Mouse (Mus musculus) erythroblast, adult 5-6 weeks (primary cell): ENCODE measurements around the gene Itga1. TPM values are rescaled to one million over a fixed set of nuclear protein-coding genes. Genes with fewer than 3 reads are reported as not detected.

Source experiments
- ATAC-seq: replicated peaks from 2 replicates; pipeline ENCODE4 v1.8.0; 2016; ENCODE audit warnings: moderate number of reproducible peaks, mild to moderate bottlenecking, moderate TSS enrichment, inconsistent platforms; ENCODE audit not compliant: poor library complexity, low FRiP score, severe bottlenecking
- total RNA-seq, 2 experiments: library from RNA; stranded (forward) in 1 of 2; stranded (reverse) in 1 of 2; fragments of 150-400 nt in 1 of 2; fragments of 200-764, 138-1000 nt in 1 of 2; gene quantifications; 2 replicates each; pipeline versions ENCODE4 v1.2.3 to v1.2.4; 2015 to 2017; ENCODE audit warnings: low replicate concordance in 2 of 2

Gene Itga1
- total RNA-seq, 2 experiments from 2014 or later, result 2.2 to 5.2 TPM

DNA sequence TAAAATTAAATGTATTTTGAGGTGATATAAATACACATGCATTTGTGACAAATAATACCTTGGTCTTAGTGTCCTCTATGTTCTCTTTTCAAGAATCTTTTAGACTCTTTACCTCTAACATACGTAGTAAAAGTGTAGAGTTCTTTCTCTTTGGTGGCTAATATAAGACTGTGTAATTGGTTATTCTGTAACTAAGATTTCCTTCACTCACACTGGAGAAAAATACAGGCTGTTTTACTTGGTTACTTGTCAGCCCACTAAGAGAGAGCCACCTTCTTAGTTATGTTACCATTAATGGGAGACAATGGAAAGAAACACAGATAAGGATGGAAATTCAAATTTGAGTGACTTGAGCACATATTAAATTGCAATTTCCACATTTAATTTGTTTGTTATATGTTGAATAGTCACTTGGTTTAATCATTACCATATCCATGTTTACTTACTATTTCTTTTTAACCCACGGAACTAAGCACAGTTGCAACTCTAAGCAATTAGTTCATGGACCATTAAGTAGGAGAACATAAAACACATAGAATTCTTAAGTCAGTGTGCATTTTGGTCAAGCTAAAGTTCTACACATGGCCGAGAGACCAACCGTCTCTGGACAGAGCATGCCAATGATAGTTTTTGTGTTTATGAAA, 34.3 kb downstream of the Itga1 start:
- no peak for ATAC-seq

DNA sequence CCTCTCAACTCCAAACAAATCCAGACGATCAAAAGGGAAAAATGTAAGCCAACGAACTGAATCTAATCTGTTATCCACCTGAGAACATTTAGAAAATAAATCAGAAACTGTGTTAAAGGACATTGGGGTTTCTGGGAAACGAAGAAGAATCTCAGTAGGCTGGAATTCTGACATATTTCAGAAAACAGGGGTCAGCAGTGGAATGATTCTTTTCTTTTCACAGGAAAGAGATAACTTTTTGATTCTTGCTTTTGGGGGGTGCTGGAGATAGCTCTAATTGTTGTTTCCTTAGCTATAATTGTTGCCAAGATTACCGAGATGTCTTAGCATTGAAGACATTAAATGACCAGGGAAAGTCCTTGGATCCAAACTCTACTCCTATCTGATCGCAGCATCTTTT, 44.2 kb downstream of the Itga1 start:
- ATAC-seq, result no peak

DNA sequence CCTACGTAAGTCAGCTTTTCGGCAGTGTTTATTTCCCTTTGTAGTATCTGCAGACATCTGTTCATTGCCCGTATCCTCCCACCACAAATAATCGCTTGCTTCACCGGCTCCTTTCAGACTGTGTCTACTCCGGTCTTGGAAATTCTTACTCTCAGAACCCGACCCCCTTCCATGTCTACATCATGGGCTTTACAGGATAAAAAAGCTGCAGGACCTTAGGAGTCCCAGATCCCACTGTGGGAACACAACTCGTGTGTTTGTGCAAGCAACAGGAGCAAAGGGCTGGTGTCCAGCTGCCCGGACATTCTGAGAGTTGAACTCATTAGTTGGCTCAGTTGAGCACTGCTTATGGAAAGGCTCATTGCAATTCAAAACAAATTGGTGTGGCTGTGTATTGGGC, 47.0 kb downstream of the Itga1 start:
- ATAC-seq, result no peak

DNA sequence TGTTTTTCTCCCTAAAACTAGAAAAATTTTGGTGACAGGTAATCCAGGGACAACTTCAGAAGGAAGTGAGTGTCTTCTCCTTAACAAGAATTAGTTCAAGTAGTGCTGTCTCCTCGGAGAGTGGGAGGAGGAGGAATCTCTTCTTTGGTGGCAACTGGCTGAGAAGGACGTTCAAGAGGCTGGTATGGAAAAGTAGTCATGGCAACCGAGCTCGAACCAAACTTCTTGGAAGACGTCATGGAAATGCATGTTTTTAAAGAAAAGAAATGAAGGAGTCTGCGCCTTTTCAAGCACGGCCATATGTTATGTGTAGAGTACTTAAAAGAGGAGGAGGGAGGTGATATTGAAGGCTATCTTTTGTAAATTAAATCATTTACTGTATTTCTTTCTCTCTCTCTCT, 49.2 kb downstream of the Itga1 start:
- no peak for ATAC-seq

DNA sequence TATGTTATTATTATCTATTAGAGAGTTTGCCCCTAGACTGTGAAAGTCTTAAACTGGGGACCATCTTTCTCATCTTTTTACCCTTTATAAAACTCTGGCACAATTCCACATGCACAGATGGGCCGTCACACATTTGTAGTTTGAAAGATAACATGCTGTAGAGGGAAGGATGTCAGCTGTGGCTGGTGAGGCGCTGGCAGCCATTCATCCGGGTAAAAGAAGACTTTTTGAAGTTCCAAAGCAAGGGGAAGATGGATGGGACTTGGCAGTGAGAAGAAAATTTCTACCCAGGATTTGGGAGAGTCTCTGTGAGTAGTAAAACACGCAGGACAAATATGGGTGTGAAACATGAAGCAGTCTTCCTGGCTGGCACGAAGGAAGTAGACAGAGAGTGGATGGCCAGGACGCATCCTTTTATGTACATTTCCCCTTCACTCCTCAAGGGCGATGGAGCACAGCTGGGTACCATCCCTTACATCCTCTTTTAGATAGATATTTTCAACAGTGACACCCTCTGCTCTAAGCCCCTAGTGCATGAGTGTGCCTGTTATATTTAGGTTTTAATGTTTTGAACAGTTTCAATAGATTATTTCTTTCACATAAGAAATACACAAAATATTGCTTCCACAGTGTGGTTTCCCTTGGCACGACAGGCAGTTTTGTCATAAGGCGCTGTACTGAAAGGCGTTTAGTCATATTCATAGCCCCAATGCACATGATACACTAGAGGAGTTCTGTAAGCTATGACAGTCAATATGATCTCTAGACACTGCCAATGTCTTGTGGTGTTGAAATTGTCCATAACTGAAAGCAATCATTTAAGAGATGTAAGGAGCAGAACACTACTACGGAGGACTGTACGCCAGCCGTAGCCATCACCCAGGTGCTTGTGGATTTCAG, 50.9 kb downstream of the Itga1 start:
- no peak for ATAC-seq

DNA sequence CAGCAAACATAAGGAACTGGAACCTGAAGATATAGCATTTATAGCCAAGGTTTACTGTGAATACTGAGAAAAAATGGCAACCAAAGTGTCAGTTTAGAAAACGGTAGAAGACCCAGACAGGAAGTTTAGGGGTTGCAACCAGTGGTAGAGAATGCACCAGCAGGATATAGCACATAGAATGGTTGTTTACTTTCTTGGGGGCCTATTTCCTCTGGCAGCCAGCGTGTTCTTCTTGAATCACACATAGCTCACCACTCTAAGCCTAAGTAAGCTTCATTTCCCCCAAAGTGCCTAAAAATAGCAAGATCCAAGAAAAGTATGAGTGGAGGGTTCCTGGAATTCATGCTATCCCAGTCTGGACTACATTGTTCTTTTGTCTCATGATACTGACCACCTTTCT, 59.1 kb downstream of the Itga1 start:
- ATAC-seq, result no peak

DNA sequence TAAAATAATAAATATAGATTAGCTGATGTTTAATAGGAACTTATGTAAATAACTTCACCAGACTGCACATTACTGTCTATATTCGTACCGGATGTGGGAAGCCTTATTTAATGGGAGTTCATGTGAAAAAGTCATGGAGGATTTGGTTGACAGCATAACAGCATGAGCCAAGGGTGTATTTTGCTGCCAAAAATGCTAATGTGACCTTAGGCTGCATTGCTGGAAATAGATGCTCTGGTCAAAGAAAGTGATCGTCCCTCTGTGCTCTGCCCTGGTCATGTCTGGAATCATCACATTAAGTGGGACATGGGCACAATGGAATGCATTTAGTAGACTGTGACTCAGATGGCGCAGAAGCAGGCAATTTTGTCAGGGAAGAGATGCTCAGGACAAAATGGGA, 64.5 kb downstream of the Itga1 start:
- ATAC-seq, result no peak

DNA sequence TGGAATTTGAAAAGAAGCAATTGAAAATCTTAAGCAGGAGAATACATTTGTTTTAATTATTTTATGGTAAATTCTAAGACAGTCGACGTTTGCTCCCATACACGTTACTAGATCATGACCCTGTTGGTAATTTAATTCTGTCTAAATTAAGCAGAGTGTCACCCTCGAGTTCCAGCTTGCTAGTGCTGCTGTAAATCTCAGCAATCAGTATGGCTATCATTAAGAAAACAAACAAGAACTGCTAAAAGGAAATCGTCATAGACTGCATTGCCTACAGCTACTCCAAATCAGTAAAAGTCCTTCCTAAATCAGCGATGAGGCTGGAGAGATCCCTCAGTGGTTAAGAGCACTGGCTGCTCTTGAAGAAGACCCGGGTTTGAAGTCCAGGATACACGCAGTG, 66.4 kb downstream of the Itga1 start:
- ATAC-seq, result no peak

DNA sequence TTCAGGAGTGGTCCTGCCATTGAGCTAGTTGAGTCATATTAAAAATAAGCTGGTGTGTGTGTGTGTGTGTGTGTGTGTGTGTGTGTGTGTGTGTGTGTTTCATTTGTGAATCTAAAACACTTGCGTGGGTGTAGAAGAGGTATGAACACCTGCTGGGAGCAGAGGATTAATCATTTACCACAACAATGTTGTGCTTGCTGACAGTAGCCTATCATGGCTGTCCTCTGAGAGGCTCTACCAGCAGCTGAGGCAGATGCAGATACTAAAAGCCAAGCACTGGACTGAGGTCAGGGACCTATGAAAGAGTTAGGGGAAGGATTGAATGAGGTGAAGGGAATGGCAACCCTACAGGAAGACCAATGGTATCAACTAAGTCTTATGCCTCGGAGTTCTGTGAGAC, 68.6 kb downstream of the Itga1 start:
- ATAC-seq, result no peak

DNA sequence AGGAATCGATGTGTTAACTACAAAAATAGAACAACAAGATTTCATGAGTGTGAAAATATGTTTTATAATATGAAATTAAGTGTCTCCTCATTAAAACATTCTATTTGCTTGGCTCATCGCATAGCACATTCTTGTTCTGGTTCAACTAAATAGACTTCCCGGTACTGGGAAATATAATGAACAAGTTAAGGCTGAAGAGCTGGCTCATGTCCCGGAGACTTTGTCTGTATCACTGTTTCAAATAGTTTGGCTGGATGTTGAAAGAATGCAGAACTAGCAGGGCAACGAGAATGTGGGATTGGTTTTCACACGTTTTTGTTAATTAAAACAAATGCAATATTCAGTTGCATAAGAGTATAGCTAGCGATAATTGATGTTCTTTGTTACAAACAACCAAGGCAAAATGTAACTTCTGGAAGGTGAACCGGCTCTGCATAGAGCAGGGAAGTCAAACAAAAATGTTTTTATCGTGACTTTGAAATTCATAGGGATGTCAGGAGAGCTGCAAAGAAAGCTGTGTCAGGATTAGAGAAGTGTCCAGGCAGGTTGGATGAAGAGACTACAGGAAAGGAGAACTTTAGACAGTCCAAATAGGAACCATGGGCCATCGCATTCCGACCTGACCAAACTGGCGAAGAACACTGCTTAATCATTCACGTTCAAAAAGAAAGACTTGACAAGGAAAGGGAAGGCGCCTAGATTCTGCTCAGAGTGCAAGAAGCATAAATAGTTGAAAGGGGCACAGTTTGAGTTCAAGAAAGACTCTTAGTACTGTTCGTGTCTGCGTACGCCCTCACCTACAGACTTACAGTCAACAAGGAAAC, 70.4 kb downstream of the Itga1 start:
- no peak for ATAC-seq

DNA sequence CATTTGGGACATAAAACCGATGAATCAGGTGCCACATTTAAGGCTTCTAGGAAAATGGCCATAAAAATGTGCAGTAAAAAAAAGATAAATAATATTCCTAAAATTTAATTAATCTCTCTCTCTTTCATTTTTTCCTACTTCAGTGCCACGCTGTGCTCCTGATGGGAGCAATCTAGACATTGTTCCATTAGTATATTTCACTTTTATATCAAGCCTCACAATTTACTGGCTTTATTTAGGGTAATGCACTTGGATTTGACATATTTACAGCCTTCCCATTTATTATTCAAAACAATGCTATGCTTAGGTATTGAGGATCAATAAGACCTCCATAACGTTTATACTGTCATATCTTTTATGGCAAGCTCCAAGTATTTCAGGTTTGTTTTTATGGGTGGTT, 76.4 kb downstream of the Itga1 start:
- no peak for ATAC-seq

DNA sequence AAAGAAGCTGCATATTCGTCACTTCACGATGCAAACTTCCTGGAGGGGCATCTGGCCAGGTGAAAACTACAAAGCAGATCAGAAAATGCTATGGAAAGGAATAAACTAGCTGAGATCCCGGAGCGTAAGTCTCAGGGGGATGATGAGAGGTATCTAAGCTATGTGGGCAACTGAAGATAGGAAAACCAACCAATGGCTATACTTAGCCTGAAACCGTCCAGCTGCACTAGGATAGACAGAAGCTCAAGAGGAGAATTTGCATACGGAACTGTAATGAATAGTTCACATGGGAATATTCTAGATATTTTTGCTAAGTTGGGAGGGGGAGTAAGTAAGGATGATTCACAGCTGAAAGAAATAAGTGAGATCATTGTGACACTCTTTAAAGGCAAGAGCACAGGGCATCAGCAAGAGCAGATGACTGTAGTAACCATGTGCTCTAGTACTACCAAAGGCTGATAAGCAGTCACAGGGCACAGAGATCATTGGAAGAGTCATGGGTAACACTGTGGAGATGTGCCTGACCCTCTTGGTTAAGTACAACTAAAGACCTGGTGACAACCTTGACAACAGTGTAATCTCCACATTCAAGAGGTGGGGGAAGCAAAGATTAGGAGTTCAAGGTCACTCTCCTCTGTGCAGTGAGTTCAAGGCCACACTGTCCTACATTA, 79.5 kb downstream of the Itga1 start:
- ATAC-seq, result no peak

DNA sequence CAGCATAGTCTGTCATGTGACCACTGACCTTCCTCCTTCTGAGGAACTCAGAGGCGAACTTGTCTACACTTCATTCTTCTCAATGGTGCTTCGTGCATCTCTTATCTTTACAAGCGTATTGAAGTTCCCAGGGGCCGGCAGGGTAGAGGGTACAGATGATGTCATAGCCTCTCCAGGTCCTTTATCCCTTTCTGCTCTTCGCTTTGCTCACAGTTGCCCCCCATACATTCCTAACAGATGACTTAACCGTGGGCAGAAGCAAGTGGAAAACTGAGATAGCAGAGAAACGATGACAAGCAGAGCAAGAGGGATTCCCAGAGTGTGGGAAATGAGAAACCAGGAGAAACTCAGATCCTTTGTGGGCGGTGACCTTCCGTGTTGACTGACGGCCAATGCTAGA, 80.4 kb downstream of the Itga1 start:
- no peak for ATAC-seq

DNA sequence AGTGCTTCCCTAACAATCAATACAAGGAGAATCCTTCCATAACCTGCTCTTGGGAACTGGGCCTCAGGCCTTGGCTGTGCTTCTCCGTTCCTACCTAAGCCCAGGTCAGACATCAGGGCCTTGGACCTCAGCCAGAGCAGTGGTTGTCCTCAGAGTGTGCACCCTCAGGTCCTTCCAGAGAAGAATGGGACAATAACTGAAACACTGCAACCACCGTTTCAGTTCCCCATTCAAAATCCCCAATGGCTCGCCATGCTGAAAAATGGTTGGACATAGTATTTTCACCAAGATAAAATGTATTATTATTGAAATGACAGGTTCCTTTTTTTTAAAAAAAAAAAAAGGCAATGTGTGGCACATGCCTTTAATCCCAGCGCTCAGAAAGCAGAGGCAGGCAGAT, 81.0 kb downstream of the Itga1 start:
- ATAC-seq, result no peak

DNA sequence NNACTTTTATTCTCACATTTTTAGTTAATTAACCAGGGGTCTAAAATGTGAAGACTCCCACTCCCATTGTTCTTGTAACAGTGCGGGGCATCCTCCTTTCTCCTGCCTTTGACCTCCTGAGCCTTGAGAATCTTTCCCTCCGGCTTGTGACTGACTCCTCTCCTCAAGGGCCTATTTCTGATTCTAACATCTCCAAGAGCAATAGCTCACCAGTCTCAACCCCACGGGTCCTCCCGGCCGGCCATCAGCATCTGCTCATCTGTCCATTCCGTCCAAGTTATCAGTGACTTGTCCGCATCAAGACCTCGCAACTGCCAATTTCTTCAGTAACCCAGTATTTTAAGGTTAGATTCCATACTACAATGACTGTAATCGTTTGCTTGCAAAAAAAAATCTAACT, 84.2 kb downstream of the Itga1 start:
- ATAC-seq, result no peak

DNA sequence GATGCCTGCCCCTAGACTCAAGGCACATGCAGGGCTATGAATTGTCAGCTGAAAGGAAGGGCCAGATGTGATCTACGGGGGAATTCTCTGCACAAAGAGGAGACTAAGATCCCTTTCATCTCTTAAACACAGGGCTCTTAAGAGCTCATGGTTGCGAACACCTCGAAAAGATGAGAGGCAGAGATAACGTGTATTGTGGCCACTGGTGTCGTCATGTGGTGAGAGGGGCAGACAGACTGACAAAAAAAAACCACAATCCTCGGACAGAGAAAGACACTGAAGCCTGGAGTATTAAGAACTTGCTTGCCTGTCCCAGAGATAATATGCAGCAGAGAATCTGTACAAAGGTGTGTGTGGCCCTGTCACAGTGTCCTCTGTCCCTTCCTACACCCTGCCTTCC, 90.2 kb downstream of the Itga1 start:
- no peak for ATAC-seq

DNA sequence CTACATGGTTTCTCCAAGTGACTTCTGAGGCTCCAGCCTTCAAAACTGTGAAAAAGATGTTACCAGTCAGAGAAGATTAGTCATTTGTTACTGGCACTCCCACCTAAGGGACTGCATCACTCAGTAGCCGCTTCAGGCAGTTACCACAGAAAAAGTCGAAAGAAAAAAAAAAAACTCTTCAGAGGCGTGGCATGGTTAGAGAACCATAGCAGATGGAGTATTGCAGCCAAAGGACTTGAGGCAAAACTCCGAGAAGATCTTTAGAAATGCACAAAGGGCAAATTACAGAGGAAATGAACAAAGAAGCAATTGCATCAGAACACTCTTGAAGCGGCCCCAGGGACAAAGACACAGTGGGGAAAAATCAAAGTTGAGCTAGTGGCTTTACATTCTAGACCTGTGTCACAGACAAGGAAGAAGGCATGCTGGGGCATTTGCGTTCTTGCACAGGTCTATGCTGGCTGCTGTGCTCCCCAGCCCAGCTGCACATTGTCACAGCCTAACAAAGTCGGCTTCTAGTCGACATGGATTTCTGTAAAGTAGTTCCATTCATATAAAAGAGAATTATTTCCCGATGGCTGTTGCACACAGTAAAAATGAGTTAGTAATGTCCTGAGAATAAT, 95.4 kb downstream of the Itga1 start:
- ATAC-seq, result no peak

DNA sequence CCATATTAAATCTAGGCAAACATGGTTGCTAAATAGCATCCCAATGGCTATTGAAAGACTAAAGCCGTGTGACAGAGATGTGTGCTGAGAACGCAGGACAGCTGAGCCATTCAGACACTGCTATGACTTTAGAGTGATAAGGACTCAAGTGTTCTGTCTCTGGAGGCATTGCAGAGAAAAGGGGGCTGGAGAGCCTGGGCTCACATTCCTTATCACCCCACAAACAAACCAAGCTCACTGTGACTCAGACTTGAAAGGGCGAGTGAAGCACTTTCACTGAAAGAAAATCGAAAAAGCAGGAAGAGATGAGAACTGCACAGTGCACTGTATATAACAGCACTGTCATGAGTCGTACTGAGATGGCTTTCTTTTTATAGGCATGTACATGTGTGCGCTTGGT, 96.4 kb downstream of the Itga1 start:
- ATAC-seq, result no peak

DNA sequence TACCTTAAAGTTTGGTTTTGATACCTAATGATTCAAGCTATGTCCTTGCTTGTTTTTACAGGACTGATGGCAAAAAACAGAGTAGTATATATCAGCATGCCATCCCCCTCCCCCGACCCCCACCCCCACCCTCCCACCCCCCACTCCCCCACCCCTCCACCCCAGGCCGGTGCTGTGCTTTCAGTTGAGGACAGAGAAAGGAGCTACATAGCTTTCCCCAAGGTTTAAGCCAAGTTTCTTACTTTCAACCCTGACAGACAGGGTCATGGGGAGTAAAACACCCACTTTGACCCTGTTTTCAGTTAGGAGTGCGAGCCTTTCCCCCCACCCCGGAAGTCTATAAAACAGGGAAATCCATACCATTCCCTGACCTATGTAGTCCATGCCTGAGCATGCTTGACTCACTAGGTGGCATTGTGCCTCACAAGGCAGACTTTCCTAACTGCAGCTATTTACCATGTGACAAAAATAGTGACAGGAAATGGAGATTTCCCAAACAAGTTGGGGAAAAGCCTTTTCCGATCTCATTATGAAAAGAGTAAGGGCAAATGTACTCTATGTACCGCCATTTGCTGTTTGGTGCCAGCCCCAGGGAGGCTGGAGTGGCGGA, 98.2 kb downstream of the Itga1 start:
- ATAC-seq, result no peak
